Mouse (Mus musculus) granulocyte monocyte progenitor cell, adult 5-6 weeks (primary cell): ENCODE results near the gene Asic2. TPM values are rescaled to one million over a fixed set of nuclear protein-coding genes. Genes with fewer than 3 reads are reported as not detected.

Source experiments
- ATAC-seq: replicated peaks from 2 replicates; pipeline ENCODE4 v1.8.0; 2016; ENCODE audit warnings: mild to moderate bottlenecking, moderate TSS enrichment, inconsistent platforms; ENCODE audit not compliant: poor library complexity, severe bottlenecking
- total RNA-seq, 2 experiments: library from RNA; stranded (forward) in 1 of 2; stranded (reverse) in 1 of 2; fragments of 200-712, 200-1000 nt in 1 of 2; fragments of >200 nt in 1 of 2; fragmentation: Nextera tagmentation in 1 of 2; gene quantifications; 2 replicates each; pipeline ENCODE4 v1.2.3; 2014 to 2017

Gene Asic2
- total RNA-seq, 2 experiments from 2014 or later: not detected

DNA sequence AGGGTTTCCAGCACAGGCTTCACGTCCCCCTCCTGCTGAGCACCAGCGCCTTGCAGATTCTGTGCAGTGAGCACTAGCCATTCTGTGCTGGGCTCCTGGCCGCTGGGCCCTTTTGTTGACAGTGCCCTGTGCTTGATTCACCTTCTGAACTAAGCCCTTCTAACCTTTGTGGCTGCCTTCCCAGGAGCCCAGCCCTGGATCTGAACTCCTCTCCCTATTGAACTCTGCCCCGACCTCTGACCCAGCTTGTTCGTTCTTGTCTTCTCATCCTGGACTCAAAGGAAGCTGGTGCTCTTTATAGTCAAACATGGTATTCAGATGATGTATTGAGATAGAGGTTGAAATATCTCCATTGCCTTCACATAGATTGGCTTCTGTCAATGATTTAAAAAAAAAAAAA lies 1120.1 kb downstream of the Asic2 start:
- ATAC-seq: no peak

DNA sequence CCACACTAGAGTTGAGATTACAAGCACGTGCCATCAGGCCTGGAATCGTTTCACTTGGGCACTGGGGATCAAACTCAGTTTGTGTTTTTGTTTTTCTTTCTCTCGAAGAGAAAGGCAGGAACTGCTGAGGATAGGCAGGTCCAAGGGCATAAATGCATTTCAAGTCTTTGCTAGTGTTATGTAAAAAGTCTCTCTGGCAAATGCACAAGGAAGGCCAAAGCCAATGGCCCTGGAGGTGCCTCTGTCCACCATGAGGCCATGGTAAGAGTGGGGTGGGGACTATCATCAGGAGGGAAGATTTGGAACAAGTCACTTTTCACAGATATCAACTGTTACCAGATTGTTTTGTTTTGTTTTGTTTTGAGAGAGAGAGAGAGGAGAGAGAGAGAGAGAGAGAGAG lies 1122.1 kb downstream of the Asic2 start:
- no peak for ATAC-seq

DNA sequence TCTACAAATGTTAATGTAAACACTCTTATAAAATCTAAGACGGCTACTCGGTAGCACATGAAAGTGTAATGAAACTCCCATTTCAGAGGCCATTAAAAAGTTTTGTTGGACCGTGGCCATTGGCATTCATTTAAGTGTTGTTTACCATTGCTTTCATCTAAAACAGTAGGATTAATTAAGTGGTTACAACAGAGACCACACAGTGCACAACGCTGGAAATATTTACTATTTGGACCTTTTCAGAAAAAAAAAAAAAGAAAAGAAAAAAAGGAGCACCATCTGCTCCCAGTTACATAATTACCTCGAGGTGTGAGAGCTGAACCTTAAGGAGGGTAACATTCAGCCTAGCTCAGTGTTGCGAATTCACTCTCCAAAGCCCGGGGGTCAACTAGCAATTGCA lies 1122.8 kb downstream of the Asic2 start:
- no peak for ATAC-seq

GRCm38 (mm10) chr11:80843435-80843834 lies 1124.8 kb downstream of the Asic2 start:
- no peak for ATAC-seq

- no peak; the same call in 1 of the 2 replicates for ATAC-seq
Measured at GRCm38 (mm10) chr11:80838724-80839123, 1129.5 kb downstream of the Asic2 start.

GRCm38 (mm10) chr11:80835841-80836240 lies 1132.4 kb downstream of the Asic2 start:
- ATAC-seq: no peak

GRCm38 (mm10) chr11:80835395-80835794 lies 1132.9 kb downstream of the Asic2 start:
- no peak for ATAC-seq

Other genes with a start within 250 kb of the Asic2 start
- gene 5530401A14Rik, start 107.8 kb downstream of the Asic2 start, total RNA-seq (2014; fragmentation: Nextera tagmentation): not detected in 2 replicates
- gene 5530401A14Rik, start 107.8 kb downstream of the Asic2 start, total RNA-seq (2017): not detected in 2 replicates
- not detected in 2 replicates for gene Ccl2, start 67.1 kb upstream of the Asic2 start, total RNA-seq (2014; fragmentation: Nextera tagmentation)
- 0.41 and 5.5 TPM in 2 replicates for gene Ccl2, start 67.1 kb upstream of the Asic2 start, total RNA-seq (2017)
- not detected in 2 replicates for gene Gm17268, start 70.1 kb upstream of the Asic2 start, total RNA-seq (2014; fragmentation: Nextera tagmentation)
- not detected in 2 replicates for gene Gm17268, start 70.1 kb upstream of the Asic2 start, total RNA-seq (2017)
- not detected in 2 replicates for gene Ccl7, start 77.3 kb upstream of the Asic2 start, total RNA-seq (2014; fragmentation: Nextera tagmentation)
- not detected in 2 replicates for gene Ccl7, start 77.3 kb upstream of the Asic2 start, total RNA-seq (2017)
- gene Ccl11, start 89.4 kb upstream of the Asic2 start, total RNA-seq (2014; fragmentation: Nextera tagmentation): not detected in 2 replicates
- not detected in 2 replicates for gene Ccl11, start 89.4 kb upstream of the Asic2 start, total RNA-seq (2017)
- gene Ccl12, start 133.4 kb upstream of the Asic2 start, total RNA-seq (2014; fragmentation: Nextera tagmentation): not detected in 2 replicates
- not detected in 2 replicates for gene Ccl12, start 133.4 kb upstream of the Asic2 start, total RNA-seq (2017)
- not detected in 2 replicates for gene Ccl8, start 146.7 kb upstream of the Asic2 start, total RNA-seq (2014; fragmentation: Nextera tagmentation)
- gene Ccl8, start 146.7 kb upstream of the Asic2 start, total RNA-seq (2017): not detected in 2 replicates